Mouse (Mus musculus) liver, postnatal 0 days (tissue): Measurements from ENCODE around the gene B3gnt8.

Source experiments
- CTCF ChIP-seq: sonication (generic); IDR thresholded peaks from 2 replicates; pipeline ENCODE4 v1.5.1; 2016; ENCODE audit warnings: antibody characterized with exemption, low read depth
- EP300 ChIP-seq: IDR thresholded peaks from 2 replicates; pipeline ENCODE4 v1.6.1; 2016; ENCODE audit warnings: antibody characterized with exemption, low read depth, mild to moderate bottlenecking

- TF ChIP-seq CTCF (no peak), EP300 (no peak)
These were observed 23.4 kb downstream of the B3gnt8 start for GRCm38 (mm10) chr7:25649839-25650238.
